Mouse (Mus musculus) hindbrain, postnatal 0 days (tissue): ENCODE results near the gene Cyp26a1. TPM values are rescaled to one million over a fixed set of nuclear protein-coding genes. Genes with fewer than 3 reads are reported as not detected.

ENCODE experiments used
- ATAC-seq: fragments of 200-750 bp; cut with Nextera tagmentation; 2 replicates; pipeline ENCODE4 v1.8.0; 2017; ENCODE audit warnings: mild to moderate bottlenecking, moderate TSS enrichment, moderate library complexity
- DNase-seq: peaks from one replicate; pipeline ENCODE4 v3.0.0-alpha.2; 2015; ENCODE audit warnings: low spot score
- H3K27ac ChIP-seq: fragments of 300-500 bp; sonication (generic); 2 replicates; pipeline ENCODE4 v1.5.1; 2014; ENCODE audit warnings: mild to moderate bottlenecking
- H3K27me3 ChIP-seq: fragments of 300-500 bp; sonication (generic); 2 replicates; pipeline ENCODE4 v1.6.1; 2014; ENCODE audit warnings: low read length, mixed read lengths; ENCODE audit not compliant: insufficient read depth
- H3K36me3 ChIP-seq: fragments of 300-500 bp; sonication (generic); 2 replicates; pipeline ENCODE4 v1.6.1; 2014; ENCODE audit warnings: low read length, mixed read lengths; ENCODE audit not compliant: insufficient read depth
- H3K4me1 ChIP-seq: fragments of 300-500 bp; sonication (generic); 2 replicates; pipeline ENCODE4 v1.6.1; 2014; ENCODE audit warnings: antibody characterized with exemption, low read length, mixed read lengths; ENCODE audit not compliant: insufficient read depth
- H3K4me2 ChIP-seq: fragments of 300-500 bp; sonication (generic); 2 replicates; pipeline ENCODE4 v1.6.1; 2014; ENCODE audit warnings: low read depth, mild to moderate bottlenecking, low read length, moderate library complexity, mixed read lengths
- H3K4me3 ChIP-seq: fragments of 300-500 bp; sonication (generic); 2 replicates; pipeline ENCODE4 v1.5.1; 2014; ENCODE audit warnings: low read length
- H3K9ac ChIP-seq: fragments of 300-500 bp; sonication (generic); replicated peaks from 2 replicates; pipeline ENCODE4 v1.6.1; 2014; ENCODE audit warnings: mild to moderate bottlenecking, low read length, moderate library complexity, mixed read lengths
- H3K9me3 ChIP-seq: fragments of 300-500 bp; sonication (generic); 2 replicates; pipeline ENCODE4 v1.6.1; 2016; ENCODE audit warnings: low read length, mixed read lengths
- CTCF ChIP-seq: IDR thresholded peaks from 2 replicates; pipeline ENCODE4 v1.5.1; 2016; ENCODE audit warnings: antibody characterized with exemption, control low read depth, low read depth
- WGBS: fragments of 180-500 bp; shearing (Covaris S2); extraction: QIAGEN DNeasy Blood & Tissue Kit; methylation state at CpG from one replicate; pipeline ENCODE4 v1.1.7; 2014; 5-methylcytosine and 5-hydroxymethylcytosine counted together
- polyA plus RNA-seq: library from polyadenylated mRNA; unstranded; fragments of >200 nt; fragmentation: Nextera tagmentation; extraction: Ambion mirVana; gene quantifications from 2 replicates; pipeline ENCODE4 v1.2.1, GENCODE M21; 2015
- total RNA-seq: library from RNA; depleted of rRNA; stranded (reverse); fragments of >200 nt; gene quantifications from 2 replicates; pipeline ENCODE4 v1.2.3, GENCODE M21; 2014

Cyp26a1 gene
- total and polyA plus RNA-seq, 2 experiments from 2014 or later, result not detected

- Histone ChIP-seq H3K27me3 (peaks cover 86% of the 10 kb centered on the region), H3K27ac (no peak overlapping the region), H3K9ac (no peak overlapping the region), H3K9me3 (no peaks in the 10 kb centered on the region), H3K4me3 (no peak overlapping the region), H3K4me1 (peaks cover 5% of the 10 kb centered on the region; the same call in 1 of the 2 replicates), H3K4me2 (no peak overlapping the region; the same call in 1 of the 2 replicates), H3K36me3 (no peaks in the 10 kb centered on the region)
- WGBS, result 7% methylated on average over 62 of the region's 62 CpGs
- ATAC-seq (peak; percentile 30; the same call in 1 of the 2 replicates), DNase-seq (peak; percentile 32)
- peak; percentile 52 for TF ChIP-seq CTCF
Measured at GRCm38 (mm10) chr19:37686941-37687850, 10.4 kb upstream of the Cyp26a1 start.

- Histone ChIP-seq H3K9me3 (no peaks in the 10 kb centered on the region), H3K4me1 (peaks cover 5% of the 10 kb centered on the region; the same call in 1 of the 2 replicates), H3K27ac (no peak overlapping the region), H3K27me3 (peaks cover 100% of the 10 kb centered on the region), H3K4me3 (no peak overlapping the region), H3K4me2 (no peak overlapping the region), H3K36me3 (no peaks in the 10 kb centered on the region), H3K9ac (no peak overlapping the region)
- ATAC-seq (no peak), DNase-seq (no peak)
- no peak for TF ChIP-seq CTCF
- 53% methylated on average over 5 of the region's 5 CpGs for WGBS
Measured at GRCm38 (mm10) chr19:37689478-37689877, 8.1 kb upstream of the Cyp26a1 start.

- no peaks in the 10 kb centered on the region for H3K36me3 ChIP-seq
- ATAC-seq (no peak), DNase-seq (peak; percentile 30)
- peak overlapping the region; percentile 25; the same call in 1 of the 2 replicates for H3K4me2 ChIP-seq
- H3K9ac ChIP-seq, result no peak overlapping the region
- H3K9me3 ChIP-seq, result no peaks in the 10 kb centered on the region
- H3K4me3 ChIP-seq, result no peak overlapping the region
- WGBS, result 9% methylated on average over 29 of the region's 29 CpGs
- peak; percentile 55 for TF ChIP-seq CTCF
- H3K4me1 ChIP-seq, result peaks cover 5% of the 10 kb centered on the region; the same call in 1 of the 2 replicates
- no peak overlapping the region for H3K27ac ChIP-seq
- H3K27me3 ChIP-seq, result peaks cover 100% of the 10 kb centered on the region
Measured at GRCm38 (mm10) chr19:37690716-37691115, 6.9 kb upstream of the Cyp26a1 start.

- H3K9me3 ChIP-seq, result no peaks in the 10 kb centered on the region
- DNase-seq, result peak; percentile 55
- H3K4me1 ChIP-seq, result 0 out of 2 replicates have a peak, but pooled peaks cover 4% of the 10 kb centered on the region
Measured at GRCm38 (mm10) chr19:37692879-37693278, 4.7 kb upstream of the Cyp26a1 start.

GRCm38 (mm10) chr19:37695146-37695545 is 2.5 kb upstream of the Cyp26a1 start:
- no peak for TF ChIP-seq CTCF
- H3K4me2 ChIP-seq, result no peak overlapping the region
- H3K4me3 ChIP-seq, result no peak overlapping the region
- ATAC-seq (no peak), DNase-seq (no peak)
- H3K4me1 ChIP-seq, result 0 out of 2 replicates have a peak, but pooled peaks cover 4% of the 10 kb centered on the region
- peaks cover 100% of the 10 kb centered on the region for H3K27me3 ChIP-seq
- no peak overlapping the region for H3K9ac ChIP-seq
- no peak overlapping the region for H3K27ac ChIP-seq
- no peaks in the 10 kb centered on the region for H3K9me3 ChIP-seq
- no peaks in the 10 kb centered on the region for H3K36me3 ChIP-seq
- WGBS, result 29% methylated on average over 13 of the region's 13 CpGs

More at GRCm38 (mm10) chr19:37692879-37693278, 4.7 kb upstream of the Cyp26a1 start:
- Histone ChIP-seq H3K9ac (no peak overlapping the region), H3K4me3 (peak overlapping the region; percentile 36), H3K27ac (no peak overlapping the region), H3K4me2 (peak overlapping the region; percentile 59), H3K27me3 (peaks cover 100% of the 10 kb centered on the region), H3K36me3 (no peaks in the 10 kb centered on the region)
- no peak for TF ChIP-seq CTCF
- under 1% methylated on average over 40 of the region's 40 CpGs for WGBS
- ATAC-seq, result peak; percentile 47; the same call in 1 of the 2 replicates

GRCm38 (mm10) chr19:37695762-37696602 is 1.6 kb upstream of the Cyp26a1 start:
- no peak for DNase-seq

More at GRCm38 (mm10) chr19:37695762-37696602, 1.6 kb upstream of the Cyp26a1 start:
- Histone ChIP-seq H3K9ac (no peak overlapping the region), H3K9me3 (no peaks in the 10 kb centered on the region), H3K27ac (no peak overlapping the region), H3K4me1 (0 out of 2 replicates have a peak, but pooled peaks cover 4% of the 10 kb centered on the region), H3K36me3 (no peaks in the 10 kb centered on the region), H3K27me3 (peaks cover 100% of the 10 kb centered on the region), H3K4me2 (peak overlapping the region; percentile 17; the same call in 1 of the 2 replicates), H3K4me3 (no peak overlapping the region; the same call in 1 of the 2 replicates)
- 2% methylated on average over 42 of the region's 42 CpGs for WGBS
- no peak for ATAC-seq
- no peak for TF ChIP-seq CTCF
